26 mouse cellular contexts compared by ENCODE assay signal in genomic region chrX:36513231-36513630, GRCm38 (mm10). TPM values are rescaled to one million over a fixed set of nuclear protein-coding genes. Genes with fewer than 3 reads are reported as not detected.
DNase-seq lines count a peak whose midpoint lies in the region; ATAC-seq lines count a peak whose summit lies in the region.
"Had no signal": no experiment of that assay in that cellular context is flagged by ENCODE, and none has a peak within 500 bp of the region (broad histone marks: within the 10 kb centered on the region; RNA-seq: fewer than 3 reads in every experiment).

No protein-coding gene starts in this region.

- DNase-seq in gastrocnemius, adult 18-20 months (ENCODE audit: low spot score) = peak; percentile 1
- no peak for DNase-seq in gastrocnemius, postnatal 25 days
- DNase-seq in heart, postnatal 10 days = peak; percentile 8 to 15
- peak; percentile 16 for DNase-seq in ovary, adult 18-20 months (ENCODE audit: low spot score)
- DNase-seq in ovary, postnatal 10 days (ENCODE audit: low spot score) = no peak
- peak; percentile 15 for DNase-seq in testis, postnatal 14 days (ENCODE audit: low spot score)
- no peak for DNase-seq in kidney, adult 8-10 months
- DNase-seq: B cell, adult 2 months; cerebellum, adult 11-12 months; kidney, adult 9 months; liver; retina, postnatal 1 day; right cerebral cortex, postnatal 4 days; thymus, postnatal 14 days had no signal

- intact Hi-C loops in heart, postnatal 10 days (cut with DNase I) = no loop called here

- H3K4me1 ChIP-seq in heart, embryonic 11.5 days (ENCODE audit: control insufficient read depth, insufficient read depth, low read length) = no peaks in the 10 kb centered on the region
- H3K4me1 ChIP-seq: embryonic facial prominence, embryonic 10.5 days; forebrain, embryonic 12.5 days; hindbrain, embryonic 13.5 days; midbrain, embryonic 12.5 days; neural tube, embryonic 13.5 days had no signal

- no peaks in the 10 kb centered on the region for H3K36me3 ChIP-seq in heart, embryonic 11.5 days (ENCODE audit: control insufficient read depth, insufficient read depth, low read length)
- H3K36me3 ChIP-seq: embryonic facial prominence, embryonic 10.5 days; forebrain, embryonic 12.5 days; hindbrain, embryonic 13.5 days; midbrain, embryonic 12.5 days; neural tube, embryonic 13.5 days had no signal

- H3K4me3 ChIP-seq in heart, embryonic 11.5 days (ENCODE audit: low read depth, low read length) = no peak overlapping the region
- H3K4me3 ChIP-seq: embryonic facial prominence, embryonic 10.5 days; forebrain, embryonic 12.5 days; hindbrain, embryonic 13.5 days; midbrain, embryonic 12.5 days; neural tube, embryonic 13.5 days had no signal

- no peaks in the 10 kb centered on the region for H3K27me3 ChIP-seq in heart, embryonic 11.5 days (ENCODE audit: control insufficient read depth, insufficient read depth, low read length)
- H3K27me3 ChIP-seq: forebrain, embryonic 12.5 days; hindbrain, embryonic 13.5 days; midbrain, embryonic 12.5 days; neural tube, embryonic 13.5 days had no signal

- no peak for ATAC-seq in heart, embryonic 11.5 days (replicated peaks; ENCODE audit: insufficient number of reproducible peaks, low FRiP score, low TSS enrichment)
- ATAC-seq: inflammation-experienced regulatory T-cells, adult 6 months had no signal

- no peaks in the 10 kb centered on the region for H3K9me3 ChIP-seq in heart, embryonic 11.5 days (replicated peaks; ENCODE audit: control insufficient read depth, low read length)
- H3K9me3 ChIP-seq: embryonic facial prominence, embryonic 10.5 days; forebrain, embryonic 12.5 days; hindbrain, embryonic 13.5 days; midbrain, embryonic 12.5 days; neural tube, embryonic 13.5 days had no signal

- H3K9ac ChIP-seq in heart, embryonic 11.5 days (ENCODE audit: low read depth, low read length) = no peak overlapping the region
- H3K9ac ChIP-seq: forebrain, embryonic 12.5 days; hindbrain, embryonic 13.5 days; midbrain, embryonic 12.5 days; neural tube, embryonic 13.5 days had no signal

- 60% methylated on average over 9 of the region's 9 CpGs for WGBS in heart, embryonic 11.5 days (ENCODE audit: insufficient replicate concordance)

- no peak overlapping the region for H3K4me2 ChIP-seq in heart, embryonic 11.5 days
- H3K4me2 ChIP-seq: forebrain, embryonic 12.5 days; hindbrain, embryonic 13.5 days; midbrain, embryonic 12.5 days; neural tube, embryonic 13.5 days had no signal

- no peak overlapping the region for H3K27ac ChIP-seq in heart, embryonic 11.5 days (ENCODE audit: low read depth, low read length)
- H3K27ac ChIP-seq: embryonic facial prominence, embryonic 10.5 days; forebrain, embryonic 12.5 days; hindbrain, embryonic 13.5 days; midbrain, embryonic 12.5 days; neural tube, embryonic 13.5 days had no signal

RNA-seq across cellular contexts. Expression of gene Gm14569, which starts 21.6 kb away (rescaled TPM):
- total RNA-seq in gastrocnemius, adult 18-20 months (2021) = not detected
- not detected for total RNA-seq in gastrocnemius, postnatal 25 days (2021)
- not detected for total RNA-seq in heart, postnatal 10 days (2021)
- not detected in 2 replicates for polyA plus RNA-seq in heart, embryonic 11.5 days (2014; fragmentation: Nextera tagmentation; extraction: Ambion mirVana)
- total RNA-seq: gastrocnemius, postnatal 4 days; left cerebral cortex, postnatal 36 days; megakaryocyte progenitor cell, adult 5-6 weeks had no signal
- polyA plus RNA-seq: embryonic facial prominence, embryonic 10.5 days; forebrain, embryonic 12.5 days; heart, embryonic 16.5 days; hindbrain, embryonic 13.5 days; midbrain, embryonic 12.5 days; neural tube, embryonic 13.5 days; stomach, embryonic 16.5 days had no signal

Comparison
In these comparisons a context has a peak if more than half of its experiments do, and no peak if none do; other contexts are left out.
1. DNase-seq: peak in gastrocnemius, adult 18-20 months (single experiment), heart, postnatal 10 days (2 of 2), ovary, adult 18-20 months (single experiment) and testis, postnatal 14 days (single experiment); none in gastrocnemius, postnatal 25 days (single experiment), ovary, postnatal 10 days (single experiment) and kidney, adult 8-10 months (0 of 2).